Mouse (Mus musculus) hindbrain, embryonic 12.5 days (tissue): ENCODE results near the gene Vmn1r111. TPM values are rescaled to one million over a fixed set of nuclear protein-coding genes. Genes with fewer than 3 reads are reported as not detected.
"Not testable (repeated sequence)": the region's sequence is repeated elsewhere in the genome, so short reads cannot be mapped to it uniquely, and the experiment has no call there.

ENCODE experiments used
- ATAC-seq: fragments of 200-750 bp; cut with Nextera tagmentation; 2 replicates; pipeline ENCODE4 v1.8.0; 2017; ENCODE audit warnings: moderate TSS enrichment; ENCODE audit not compliant: low FRiP score
- H3K27ac ChIP-seq: fragments of 300-500 bp; sonication (generic); 2 replicates; pipeline ENCODE4 v1.5.1; 2016; ENCODE audit warnings: mild to moderate bottlenecking
- H3K27me3 ChIP-seq: fragments of 300-500 bp; sonication (generic); 2 replicates; pipeline ENCODE4 v1.6.1; 2016; ENCODE audit warnings: mild to moderate bottlenecking
- H3K36me3 ChIP-seq: fragments of 300-500 bp; sonication (generic); 2 replicates; pipeline ENCODE4 v1.6.1; 2016; ENCODE audit warnings: mild to moderate bottlenecking
- H3K4me1 ChIP-seq: fragments of 300-500 bp; sonication (generic); 2 replicates; pipeline ENCODE4 v1.6.1; 2016
- H3K4me2 ChIP-seq: fragments of 300-500 bp; sonication (generic); replicated peaks from 2 replicates; pipeline ENCODE4 v1.6.1; 2016; ENCODE audit warnings: mild to moderate bottlenecking
- H3K4me3 ChIP-seq: fragments of 300-500 bp; sonication (generic); 2 replicates; pipeline ENCODE4 v1.5.1; 2016; ENCODE audit warnings: mild to moderate bottlenecking
- H3K9ac ChIP-seq: fragments of 300-500 bp; sonication (generic); 2 replicates; pipeline ENCODE4 v1.6.1; 2016; ENCODE audit warnings: mild to moderate bottlenecking, moderate library complexity
- H3K9me3 ChIP-seq: fragments of 300-500 bp; sonication (generic); replicated peaks from 2 replicates; pipeline ENCODE4 v1.6.1; 2016; ENCODE audit warnings: mild to moderate bottlenecking
- WGBS: fragments of 180-500 bp; shearing (Covaris S2); methylation state at CpG from one replicate; pipeline ENCODE4 v1.1.7; 2016; 5-methylcytosine and 5-hydroxymethylcytosine counted together
- polyA plus RNA-seq: library from polyadenylated mRNA; unstranded; fragments of >200 nt; fragmentation: Nextera tagmentation; extraction: Ambion mirVana; gene quantifications from 2 replicates; pipeline ENCODE4 v1.2.1, GENCODE M21; 2016

The Vmn1r111 gene
- not detected in 2 replicates for polyA plus RNA-seq

DNA sequence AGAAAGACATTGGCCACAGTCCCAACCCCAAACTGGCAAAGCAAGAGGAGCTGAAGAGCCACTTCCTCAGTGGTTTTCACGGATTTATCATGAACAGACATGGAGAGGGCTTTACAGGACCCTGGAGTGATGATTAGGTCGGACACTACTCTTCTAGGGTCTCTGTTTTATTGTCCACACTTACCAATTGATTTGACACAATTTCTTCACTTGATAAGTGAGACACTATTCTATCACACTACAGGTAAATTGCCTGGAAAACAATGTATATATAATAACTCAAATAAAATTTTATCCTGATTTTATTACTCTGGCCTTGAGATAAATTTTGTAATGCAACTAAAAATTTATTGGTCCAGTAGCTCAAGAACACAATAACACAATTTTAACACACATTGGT lies at the start of gene Vmn1r111:
Gene Vmn1r111, minus strand, starts transcription at position 101 of the 400 bp plus-strand sequence.
- not testable (repeated sequence) for H3K4me1 ChIP-seq, ATAC-seq, H3K36me3 ChIP-seq, H3K9me3 ChIP-seq, H3K27me3 ChIP-seq, H3K27ac ChIP-seq, H3K9ac ChIP-seq, H3K4me2 ChIP-seq, H3K4me3 ChIP-seq
- no CpG with 5 or more reads among the region's 2 CpGs for WGBS

DNA sequence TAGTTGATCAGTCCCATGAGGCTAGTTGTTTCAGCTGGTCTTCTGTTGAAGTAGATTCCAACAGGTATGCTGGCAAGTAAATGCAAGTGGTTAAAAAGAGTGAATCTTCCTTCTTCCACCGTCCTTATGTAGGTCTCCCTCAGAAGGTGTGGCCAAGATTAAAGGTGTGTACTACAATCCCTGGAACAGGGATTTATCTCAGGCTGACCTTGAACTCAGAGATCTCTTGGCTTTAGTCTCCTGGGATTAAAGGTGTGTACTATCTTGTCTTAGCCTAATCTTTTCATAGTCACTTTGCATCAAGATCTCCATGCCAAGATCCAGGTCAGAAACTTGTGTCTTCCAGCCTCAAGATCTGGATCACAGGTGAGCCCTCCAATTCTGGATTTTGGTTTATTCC lies 27.5 kb upstream of the Vmn1r111 start, which contains the start of gene Gm10668:
Gene Gm10668, minus strand, starts transcription at position 101 of the 400 bp plus-strand sequence.
- WGBS = no CpG with 5 or more reads among the region's 1 CpGs
- not testable (repeated sequence) for H3K4me2 ChIP-seq, H3K4me3 ChIP-seq, ATAC-seq, H3K9me3 ChIP-seq, H3K9ac ChIP-seq, H3K27me3 ChIP-seq, H3K27ac ChIP-seq, H3K4me1 ChIP-seq, H3K36me3 ChIP-seq

DNA sequence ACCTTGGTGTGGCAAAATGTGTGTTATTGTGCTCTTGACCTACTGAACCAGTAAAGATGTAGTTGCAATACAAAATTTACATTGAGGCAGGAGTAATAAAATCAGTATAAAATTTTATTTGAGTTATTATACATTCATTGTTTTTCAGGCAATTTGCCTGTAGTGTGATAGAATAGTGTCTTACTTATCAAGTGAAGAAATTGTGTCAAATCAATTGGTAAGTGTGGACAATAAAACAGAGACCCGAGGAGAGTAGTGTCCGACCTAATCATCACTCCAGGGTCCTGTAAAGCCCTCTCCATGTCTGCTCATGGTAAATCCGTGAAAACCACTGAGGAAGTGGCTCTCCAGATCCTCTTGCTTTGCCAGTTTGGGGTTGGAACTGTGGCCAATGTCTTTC lies 34.4 kb downstream of the Vmn1r111 start, which contains the start of gene Vmn1r107:
Gene Vmn1r107, plus strand, starts transcription at position 301 of the 400 bp plus-strand sequence.
- not testable (repeated sequence) for H3K4me1 ChIP-seq, H3K4me2 ChIP-seq, H3K9ac ChIP-seq, H3K9me3 ChIP-seq, ATAC-seq, H3K27me3 ChIP-seq, H3K27ac ChIP-seq, H3K4me3 ChIP-seq, H3K36me3 ChIP-seq
- no CpG with 5 or more reads among the region's 3 CpGs for WGBS

Other genes starting within 250 kb of the Vmn1r111 start
- gene Gm10670, start 228.3 kb downstream of the Vmn1r111 start, polyA plus RNA-seq = not detected in 2 replicates
- gene Vmn1r103, start 192.7 kb downstream of the Vmn1r111 start, polyA plus RNA-seq = not detected in 2 replicates
- not detected in 2 replicates for gene Vmn1r104, start 169.4 kb downstream of the Vmn1r111 start, polyA plus RNA-seq
- gene Gm5726, start 157.5 kb downstream of the Vmn1r111 start, polyA plus RNA-seq = not detected in 2 replicates
- gene Gm4141, start 127.0 kb downstream of the Vmn1r111 start, polyA plus RNA-seq = not detected in 2 replicates
- not detected in 2 replicates for gene Gm4513, start 104.2 kb downstream of the Vmn1r111 start, polyA plus RNA-seq
- not detected in 2 replicates for gene Vmn1r107, start 34.3 kb downstream of the Vmn1r111 start, polyA plus RNA-seq
- gene Gm10668, start 27.4 kb upstream of the Vmn1r111 start, polyA plus RNA-seq = not detected in 2 replicates
- not detected in 2 replicates for gene Vmn1r112, start 68.0 kb upstream of the Vmn1r111 start, polyA plus RNA-seq
- not detected in 2 replicates for gene Vmn1r113, start 84.1 kb upstream of the Vmn1r111 start, polyA plus RNA-seq
- gene Vmn1r114, start 109.0 kb upstream of the Vmn1r111 start, polyA plus RNA-seq = not detected in 2 replicates
- not detected in 2 replicates for gene Vmn1r115, start 141.8 kb upstream of the Vmn1r111 start, polyA plus RNA-seq
- not detected in 2 replicates for gene Vmn1r116, start 169.0 kb upstream of the Vmn1r111 start, polyA plus RNA-seq
- gene Vmn1r117, start 180.9 kb upstream of the Vmn1r111 start, polyA plus RNA-seq = not detected in 2 replicates
- gene Vmn1r118, start 209.1 kb upstream of the Vmn1r111 start, polyA plus RNA-seq = not detected in 2 replicates